Mouse (Mus musculus) thymus, adult 2 months (tissue): ENCODE measurements around the gene Dnttip1. TPM values are rescaled to one million over a fixed set of nuclear protein-coding genes. Genes with fewer than 3 reads are reported as not detected.
A peak's percentile ranks its signal among the peaks of the same experiment; 100 is the strongest.

Source experiments
- DNase-seq: peaks from one replicate; pipeline ENCODE4 v3.0.0; 2021
- H3K27ac ChIP-seq: fragments of 200-500 bp; 2 replicates; pipeline ENCODE4 v1.5.1; 2012; ENCODE audit warnings: low read length, control low read depth; ENCODE audit not compliant: control insufficient read depth, insufficient read depth
- H3K27me3 ChIP-seq: fragments of 200-500 bp; 2 replicates; pipeline ENCODE4 v1.6.1; 2012; ENCODE audit warnings: mild to moderate bottlenecking, low read length, moderate library complexity, mixed read lengths; ENCODE audit not compliant: control insufficient read depth, insufficient read depth
- H3K36me3 ChIP-seq: fragments of 200-500 bp; 2 replicates; pipeline ENCODE4 v1.6.1; 2012; ENCODE audit warnings: mild to moderate bottlenecking, low read length, moderate library complexity; ENCODE audit not compliant: control insufficient read depth, insufficient read depth
- H3K4me1 ChIP-seq: fragments of 200-500 bp; replicated peaks from 2 replicates; pipeline ENCODE4 v1.6.1; 2012; ENCODE audit warnings: low read length; ENCODE audit not compliant: control insufficient read depth, insufficient read depth
- H3K4me3 ChIP-seq: fragments of 200-500 bp; 2 replicates; pipeline ENCODE4 v1.5.1; 2012; ENCODE audit warnings: mild to moderate bottlenecking, low read length, control low read depth, moderate library complexity; ENCODE audit not compliant: control insufficient read depth, insufficient read depth
- CTCF ChIP-seq: fragments of 200-500 bp; IDR thresholded peaks from 2 replicates; pipeline ENCODE4 v1.5.1; 2012; ENCODE audit warnings: mild to moderate bottlenecking, control low read depth, low read length, moderate library complexity, borderline replicate concordance; ENCODE audit not compliant: control insufficient read depth, poor library complexity, insufficient read depth; ENCODE audit errors: extremely low read depth
- POLR2A ChIP-seq: fragments of 200-500 bp; IDR thresholded peaks from 2 replicates; pipeline ENCODE4 v1.6.1; 2012; ENCODE audit warnings: mild to moderate bottlenecking, low read length, control low read depth, moderate library complexity; ENCODE audit not compliant: control insufficient read depth, poor library complexity, insufficient read depth; ENCODE audit errors: extremely low read depth
- WGBS: fragments of 180-500 bp; shearing (Covaris S2); methylation state at CpG from one replicate; pipeline ENCODE4 v1.1.7; 2018; 5-methylcytosine and 5-hydroxymethylcytosine counted together
- polyA plus RNA-seq: library from polyadenylated mRNA; depleted of rRNA; stranded (reverse); fragments of >200 nt; gene quantifications from 2 replicates; pipeline ENCODE4 v1.2.3, GENCODE M21; 2012; rRNA removed

Gene Dnttip1
- polyA plus RNA-seq, 1 experiment: 60.6 TPM

DNA sequence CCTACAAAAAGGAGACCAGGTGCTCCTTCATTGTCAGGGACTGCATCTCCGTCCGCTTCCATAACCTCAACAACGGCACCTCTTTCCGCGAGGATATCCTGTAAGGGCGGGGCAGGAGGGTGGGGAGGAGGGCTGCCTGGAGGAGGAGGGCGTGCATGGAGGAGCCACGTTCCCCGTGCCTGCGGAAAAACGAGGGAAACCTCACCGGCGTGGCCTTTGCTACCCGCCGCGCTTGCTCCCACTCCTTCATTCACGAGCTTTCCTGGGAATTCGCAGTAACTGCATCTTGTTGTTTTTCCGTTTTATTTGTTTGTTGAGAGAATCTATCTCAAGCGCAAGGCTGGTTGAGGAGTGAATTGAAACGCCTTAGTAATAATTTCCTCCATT lies 59.5 kb downstream of the Dnttip1 start:
- Histone ChIP-seq H3K36me3 (peaks cover 4% of the 10 kb centered on the region; the same call in 1 of the 2 replicates), H3K4me3 (peak overlapping the region; percentile 90), H3K4me1 (peaks cover 14% of the 10 kb centered on the region), H3K27me3 (no peaks in the 10 kb centered on the region), H3K27ac (peak overlapping the region; percentile 94)
- DNase-seq: no peak
- WGBS: 2% methylated on average over 21 of the region's 21 CpGs
- TF ChIP-seq CTCF (no peak), POLR2A (no peak)

DNA sequence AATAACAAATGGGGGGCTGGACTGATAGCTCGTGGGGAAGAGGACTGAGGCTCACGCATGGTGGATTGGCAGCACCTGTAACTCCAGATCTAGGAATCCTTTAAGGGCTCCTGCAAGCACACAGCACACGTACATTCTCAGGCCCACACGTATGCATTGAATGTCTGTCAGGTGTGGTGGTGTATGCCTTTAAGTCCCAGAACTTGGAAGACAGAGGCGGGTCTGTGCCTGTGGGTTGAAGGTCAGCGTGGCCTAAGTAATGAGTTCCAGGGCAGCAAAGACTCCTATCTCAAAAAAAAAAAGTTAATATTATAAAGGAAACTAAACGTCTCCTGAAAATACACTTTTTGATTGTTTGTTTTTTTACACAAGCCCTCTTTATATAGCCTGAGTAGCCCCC lies 60.8 kb downstream of the Dnttip1 start:
- H3K36me3 ChIP-seq: peaks cover 4% of the 10 kb centered on the region; the same call in 1 of the 2 replicates
- WGBS: 91% methylated on average over 7 of the region's 7 CpGs
- no peak for DNase-seq
- H3K27me3 ChIP-seq: no peaks in the 10 kb centered on the region
- H3K27ac ChIP-seq: no peak overlapping the region
- H3K4me3 ChIP-seq: no peak overlapping the region
- peaks cover 14% of the 10 kb centered on the region for H3K4me1 ChIP-seq
- TF ChIP-seq POLR2A: no peak
- no peak for TF ChIP-seq CTCF

GRCm38 (mm10) chr2:164813557-164813956 lies 67.8 kb downstream of the Dnttip1 start:
- Histone ChIP-seq H3K27me3 (no peaks in the 10 kb centered on the region), H3K27ac (no peak overlapping the region), H3K4me1 (no peaks in the 10 kb centered on the region), H3K36me3 (peaks cover 4% of the 10 kb centered on the region; the same call in 1 of the 2 replicates), H3K4me3 (no peak overlapping the region)
- TF ChIP-seq CTCF (no peak), POLR2A (no peak)
- no peak for DNase-seq
- WGBS: 94% methylated on average over 2 of the region's 2 CpGs

- 83% methylated on average over 5 of the region's 5 CpGs for WGBS
- TF ChIP-seq POLR2A: no peak
- Histone ChIP-seq H3K27ac (no peak overlapping the region), H3K27me3 (no peaks in the 10 kb centered on the region), H3K4me3 (no peak overlapping the region), H3K4me1 (no peaks in the 10 kb centered on the region), H3K36me3 (no peaks in the 10 kb centered on the region)
- DNase-seq: no peak
These were observed 69.6 kb downstream of the Dnttip1 start for GRCm38 (mm10) chr2:164815348-164815747.

GRCm38 (mm10) chr2:164815821-164816220 lies 70.0 kb downstream of the Dnttip1 start:
- H3K27ac ChIP-seq: no peak overlapping the region
- peaks cover 4% of the 10 kb centered on the region; the same call in 1 of the 2 replicates for H3K36me3 ChIP-seq
- no peak overlapping the region for H3K4me3 ChIP-seq
- DNase-seq: no peak
- WGBS: 95% methylated on average over 8 of the region's 8 CpGs
- H3K27me3 ChIP-seq: no peaks in the 10 kb centered on the region
- H3K4me1 ChIP-seq: no peaks in the 10 kb centered on the region
- TF ChIP-seq CTCF (no peak), POLR2A (no peak)

DNA sequence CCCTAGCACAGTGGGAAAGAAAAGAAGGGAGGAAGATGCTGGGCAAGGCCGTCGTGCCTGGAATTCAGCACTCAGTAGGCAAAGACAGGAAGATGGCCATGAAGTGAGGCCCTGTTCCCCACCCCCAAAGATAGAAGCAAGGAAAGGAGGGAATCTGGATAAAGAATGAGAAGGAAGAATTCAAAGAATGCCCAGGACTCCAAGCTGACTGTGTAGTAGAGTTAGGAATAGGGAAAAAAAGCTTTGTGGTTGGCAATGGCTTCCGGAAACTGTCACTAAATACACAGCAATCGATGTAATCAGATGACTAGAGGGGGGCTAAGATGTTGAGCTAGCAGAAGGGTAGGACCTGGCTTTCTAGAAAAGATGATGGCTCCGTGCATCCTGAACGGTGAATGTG lies 71.4 kb downstream of the Dnttip1 start:
- no peak overlapping the region for H3K27ac ChIP-seq
- TF ChIP-seq POLR2A (no peak), CTCF (no peak)
- H3K36me3 ChIP-seq: peaks cover 5% of the 10 kb centered on the region; the same call in 1 of the 2 replicates
- 95% methylated on average over 6 of the region's 6 CpGs for WGBS
- H3K4me3 ChIP-seq: no peak overlapping the region
- no peaks in the 10 kb centered on the region for H3K27me3 ChIP-seq
- no peak for DNase-seq
- H3K4me1 ChIP-seq: no peaks in the 10 kb centered on the region

DNA sequence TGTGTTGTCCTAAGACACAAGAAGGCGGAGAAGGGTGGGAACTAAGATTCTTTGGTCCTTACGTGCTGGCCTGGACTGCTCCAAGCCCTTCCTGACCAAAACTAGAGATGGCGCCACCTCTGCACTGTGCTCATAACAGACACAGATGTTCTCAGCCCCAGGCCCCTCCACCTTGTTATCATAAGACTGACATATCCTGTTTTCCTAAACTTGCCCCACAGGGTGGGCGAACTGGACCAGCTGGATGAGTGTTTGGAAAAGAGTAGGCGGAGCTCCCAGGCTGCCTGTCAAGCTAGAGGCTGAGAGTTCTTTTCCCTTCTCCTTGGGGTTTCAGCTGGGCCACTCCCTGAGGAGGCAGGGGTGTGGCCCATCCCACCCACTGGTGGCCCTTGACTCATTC lies 71.9 kb downstream of the Dnttip1 start:
- DNase-seq: no peak
- WGBS: 97% methylated on average over 5 of the region's 5 CpGs
- Histone ChIP-seq H3K36me3 (peaks cover 5% of the 10 kb centered on the region; the same call in 1 of the 2 replicates), H3K27me3 (no peaks in the 10 kb centered on the region), H3K27ac (no peak overlapping the region), H3K4me3 (no peak overlapping the region), H3K4me1 (no peaks in the 10 kb centered on the region)
- no peak for TF ChIP-seq CTCF
- no peak for TF ChIP-seq POLR2A

Other genes with a start within 250 kb of the Dnttip1 start
- 146 and 202 TPM in 2 replicates for gene Pigt, start 248.5 kb upstream of the Dnttip1 start, polyA plus RNA-seq
- gene Wfdc2, start 183.6 kb upstream of the Dnttip1 start, polyA plus RNA-seq: 20.5 and 28.7 TPM in 2 replicates
- not detected in 2 replicates for gene Spint3, start 172.5 kb upstream of the Dnttip1 start, polyA plus RNA-seq
- gene Wfdc6a, start 160.5 kb upstream of the Dnttip1 start, polyA plus RNA-seq: not detected in 2 replicates
- gene Eppin, start 152.4 kb upstream of the Dnttip1 start, polyA plus RNA-seq: not detected in 2 replicates
- not detected in 2 replicates for gene Wfdc6b, start 132.5 kb upstream of the Dnttip1 start, polyA plus RNA-seq
- 0.18 TPM in 1 of 2 replicates, not detected in the other for gene Wfdc8, start 132.4 kb upstream of the Dnttip1 start, polyA plus RNA-seq
- gene Wfdc16, start 107.2 kb upstream of the Dnttip1 start, polyA plus RNA-seq: not detected in 2 replicates
- gene Wfdc10, start 89.9 kb upstream of the Dnttip1 start, polyA plus RNA-seq: not detected in 2 replicates
- gene Wfdc9, start 89.4 kb upstream of the Dnttip1 start, polyA plus RNA-seq: not detected in 2 replicates
- not detected in 2 replicates for gene Wfdc11, start 71.9 kb upstream of the Dnttip1 start, polyA plus RNA-seq
- gene Wfdc13, start 60.9 kb upstream of the Dnttip1 start, polyA plus RNA-seq: not detected in 2 replicates
- not detected in 2 replicates for gene Spint4, start 47.5 kb upstream of the Dnttip1 start, polyA plus RNA-seq
- not detected in 2 replicates for gene Spint5, start 30.7 kb upstream of the Dnttip1 start, polyA plus RNA-seq
- gene Wfdc3, start 52 bp upstream of the Dnttip1 start, polyA plus RNA-seq: 0.23 and 0.41 TPM in 2 replicates
- gene Ube2c, start 23.9 kb downstream of the Dnttip1 start, polyA plus RNA-seq: 327 and 434 TPM in 2 replicates
- gene Tnnc2, start 34.0 kb downstream of the Dnttip1 start, polyA plus RNA-seq: 0.38 TPM in 1 of 2 replicates, not detected in the other
- 9.0 and 11.9 TPM in 2 replicates for gene Snx21, start 39.8 kb downstream of the Dnttip1 start, polyA plus RNA-seq
- 84.6 and 87.9 TPM in 2 replicates for gene Acot8, start 58.9 kb downstream of the Dnttip1 start, polyA plus RNA-seq
- 5.9 and 6.2 TPM in 2 replicates for gene Zswim3, start 59.1 kb downstream of the Dnttip1 start, polyA plus RNA-seq
- 9.5 and 11.5 TPM in 2 replicates for gene Zswim1, start 76.7 kb downstream of the Dnttip1 start, polyA plus RNA-seq
- 2.9 and 4.5 TPM in 2 replicates for gene Spata25, start 82.6 kb downstream of the Dnttip1 start, polyA plus RNA-seq
- gene Ctsa, start 86.9 kb downstream of the Dnttip1 start, polyA plus RNA-seq: 467 and 538 TPM in 2 replicates
- gene Neurl2, start 87.5 kb downstream of the Dnttip1 start, polyA plus RNA-seq: 24.0 and 31.7 TPM in 2 replicates
- 227 and 263 TPM in 2 replicates for gene Pltp, start 111.7 kb downstream of the Dnttip1 start, polyA plus RNA-seq
- gene Pcif1, start 133.3 kb downstream of the Dnttip1 start, polyA plus RNA-seq: 79.7 and 87.9 TPM in 2 replicates
- 92.6 and 99.0 TPM in 2 replicates for gene Zfp335, start 165.8 kb downstream of the Dnttip1 start, polyA plus RNA-seq
- gene Mmp9, start 194.8 kb downstream of the Dnttip1 start, polyA plus RNA-seq: 29.1 and 31.7 TPM in 2 replicates
- gene Slc12a5, start 214.8 kb downstream of the Dnttip1 start, polyA plus RNA-seq: 0.70 and 1.3 TPM in 2 replicates